Mouse (Mus musculus) erythroblast, embryonic 14.5 days (primary cell): ENCODE data around the gene Ankrd53. TPM values are rescaled to one million over a fixed set of nuclear protein-coding genes. Genes with fewer than 3 reads are reported as not detected.

Source experiments
- H3K27me3 ChIP-seq: 2 replicates; pipeline ENCODE4 v1.6.1; 2012; ENCODE audit warnings: inconsistent platforms; ENCODE audit not compliant: control insufficient read depth
- H3K36me3 ChIP-seq: 2 replicates; pipeline ENCODE4 v1.6.1; 2012; ENCODE audit warnings: mild to moderate bottlenecking, inconsistent platforms; ENCODE audit not compliant: control insufficient read depth
- H3K4me1 ChIP-seq: 2 replicates; pipeline ENCODE4 v1.6.1; 2012; ENCODE audit warnings: inconsistent platforms; ENCODE audit not compliant: control insufficient read depth
- H3K4me3 ChIP-seq: replicated peaks from 2 replicates; pipeline ENCODE3; 2012; ENCODE audit warnings: moderate library complexity, mild to moderate bottlenecking, inconsistent platforms
- H3K9me3 ChIP-seq: 2 replicates; pipeline ENCODE4 v1.6.1; 2012; ENCODE audit warnings: low read length, inconsistent platforms, mixed read lengths; ENCODE audit not compliant: control insufficient read depth
- GATA1 ChIP-seq: IDR thresholded peaks from 2 replicates; pipeline ENCODE4 v1.6.1; 2012; ENCODE audit warnings: low read length, inconsistent platforms, mixed read lengths
- TAL1 ChIP-seq: IDR thresholded peaks from 3 replicates; pipeline ENCODE4 v1.6.1; 2012; ENCODE audit warnings: low read length, inconsistent platforms, mixed read lengths
- polyA plus RNA-seq: library from polyadenylated mRNA; stranded (reverse); fragments of >175 nt; gene quantifications from 2 replicates; pipeline ENCODE4 v1.2.3, GENCODE M21; 2012

Gene Ankrd53
- polyA plus RNA-seq: not detected in 2 replicates

DNA sequence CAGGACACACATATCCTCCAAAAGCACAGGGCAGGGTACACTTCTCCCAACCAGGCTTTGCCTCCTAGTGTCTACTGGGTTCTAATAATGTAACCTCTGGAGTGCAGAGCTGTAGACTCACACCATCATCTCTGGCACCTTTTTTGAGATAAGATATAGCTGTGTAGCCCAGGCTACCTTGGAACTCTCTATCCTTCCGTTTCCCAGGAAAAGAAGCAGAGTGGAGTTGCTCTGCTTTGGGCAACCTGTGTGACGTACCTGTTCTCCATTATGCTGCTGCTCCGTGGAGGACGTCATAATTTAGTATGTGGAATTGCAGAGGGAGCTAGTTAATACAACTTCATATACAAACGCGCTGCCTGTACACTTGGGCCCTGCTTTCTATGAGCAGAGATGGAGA, at the start of gene Ankrd53:
Gene Ankrd53, plus strand, starts transcription at position 301 of the 400 bp plus-strand sequence.
- Histone ChIP-seq H3K4me3 (no peak within 1 kb of the TSS), H3K4me1 (peaks cover 3% of the 10 kb centered on the region), H3K9me3 (no peaks in the 10 kb centered on the region), H3K27me3 (peaks cover 64% of the 10 kb centered on the region), H3K36me3 (no peaks in the 10 kb centered on the region)
- TF ChIP-seq GATA1: no peak
- TF ChIP-seq TAL1: no peak

DNA sequence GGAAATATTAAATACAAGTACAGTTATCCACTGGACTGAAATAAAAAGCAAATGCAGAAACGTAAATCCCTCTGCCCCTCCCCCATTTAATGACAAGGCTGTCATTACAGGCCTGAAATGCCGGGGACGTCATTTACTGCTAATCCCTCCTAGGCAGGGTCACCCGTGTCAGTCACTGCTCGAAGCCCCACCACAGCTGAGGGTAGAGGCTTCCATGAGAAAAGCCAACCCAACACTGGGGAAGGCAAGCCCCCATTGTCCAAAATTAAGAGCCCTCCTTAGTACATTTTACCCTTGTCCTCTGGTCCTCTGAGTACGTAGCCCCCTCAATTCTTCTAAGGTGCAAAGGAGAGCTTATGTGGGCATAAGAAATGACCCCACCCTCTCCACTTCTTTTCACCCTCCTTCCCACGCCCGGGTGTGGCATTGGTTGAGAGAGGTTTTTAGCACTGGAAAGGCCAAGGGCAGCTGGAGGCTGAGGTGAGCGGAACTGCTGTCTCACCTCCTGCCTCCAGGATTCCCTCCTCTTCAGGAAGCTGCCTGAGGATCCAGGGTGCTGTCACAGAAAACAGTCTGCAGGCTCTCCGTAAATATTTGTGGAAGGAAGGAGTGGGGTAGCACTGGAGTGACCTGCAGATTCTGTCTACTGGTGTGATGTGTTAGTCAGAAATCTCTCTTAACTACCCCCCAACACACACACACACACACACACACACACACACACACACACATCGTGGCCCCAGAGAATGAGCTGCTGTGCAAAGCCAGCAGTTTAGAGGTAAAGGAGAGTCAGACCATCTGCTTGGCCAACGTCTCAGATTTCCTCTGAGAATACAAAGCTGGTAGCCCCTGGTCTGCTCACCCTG, 48.9 kb upstream of the Ankrd53 start:
- H3K9me3 ChIP-seq: peaks cover 7% of the 10 kb centered on the region; the same call in 1 of the 2 replicates
- H3K4me3 ChIP-seq: no peak overlapping the region
- H3K4me1 ChIP-seq: peaks cover 6% of the 10 kb centered on the region
- no peak for TF ChIP-seq GATA1
- no peak for TF ChIP-seq TAL1
- no peaks in the 10 kb centered on the region for H3K36me3 ChIP-seq
- H3K27me3 ChIP-seq: peaks cover 100% of the 10 kb centered on the region

DNA sequence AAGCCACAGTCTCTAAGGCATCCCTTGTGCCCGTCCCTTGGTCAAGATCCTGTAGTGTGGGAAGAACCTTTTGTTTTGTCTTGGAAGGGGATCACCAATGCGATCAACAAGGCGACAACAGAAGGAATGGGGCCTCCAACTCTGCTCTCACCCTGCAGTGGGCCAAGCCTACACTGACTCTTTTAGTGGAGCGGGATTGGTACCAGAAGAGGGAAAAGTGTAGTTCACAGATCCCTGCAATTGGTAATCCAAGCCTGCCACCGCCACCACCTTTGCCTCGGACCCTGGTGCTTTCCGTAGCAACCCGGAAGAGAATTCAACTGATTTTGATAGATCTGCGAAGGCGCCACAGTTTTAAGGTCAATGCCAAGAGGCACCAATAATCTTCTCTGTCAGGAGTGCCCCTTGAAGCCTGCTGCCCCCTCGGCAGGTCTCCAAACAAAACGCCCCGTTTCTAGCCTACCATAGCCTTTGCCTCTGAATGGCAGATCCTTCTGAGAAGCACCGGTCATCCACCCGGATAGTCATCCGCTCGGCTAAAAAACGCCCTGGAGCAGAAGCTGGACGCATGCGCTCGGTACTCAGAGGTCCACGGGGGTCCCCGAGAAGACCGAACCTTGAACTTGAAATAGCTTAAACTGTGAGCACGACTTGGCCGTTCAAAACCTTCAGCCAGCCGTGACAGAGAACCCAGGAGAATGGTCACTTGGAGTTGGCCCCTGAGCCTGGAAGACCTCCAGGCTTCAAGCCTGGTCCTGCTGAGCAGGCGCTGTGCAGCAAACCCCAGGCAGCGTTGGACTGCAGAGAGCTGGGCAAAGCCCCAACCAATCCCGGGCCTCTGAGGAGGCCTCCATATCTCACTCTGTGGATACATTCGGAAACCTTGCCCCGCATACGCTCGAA, 48.0 kb upstream of the Ankrd53 start:
- no peak overlapping the region for H3K4me3 ChIP-seq
- peaks cover 7% of the 10 kb centered on the region; the same call in 1 of the 2 replicates for H3K9me3 ChIP-seq
- TF ChIP-seq TAL1: no peak
- TF ChIP-seq GATA1: no peak
- peaks cover 99% of the 10 kb centered on the region for H3K27me3 ChIP-seq
- no peaks in the 10 kb centered on the region for H3K36me3 ChIP-seq
- peaks cover 6% of the 10 kb centered on the region for H3K4me1 ChIP-seq

- H3K36me3 ChIP-seq: no peaks in the 10 kb centered on the region
- H3K4me3 ChIP-seq: no peak overlapping the region
- TF ChIP-seq TAL1 (no peak), GATA1 (no peak)
- H3K27me3 ChIP-seq: peaks cover 96% of the 10 kb centered on the region
- H3K4me1 ChIP-seq: peaks cover 4% of the 10 kb centered on the region
- H3K9me3 ChIP-seq: peaks cover 7% of the 10 kb centered on the region; the same call in 1 of the 2 replicates
Observed at GRCm38 (mm10) chr6:83715461-83716196, 46.8 kb upstream of the Ankrd53 start.

DNA sequence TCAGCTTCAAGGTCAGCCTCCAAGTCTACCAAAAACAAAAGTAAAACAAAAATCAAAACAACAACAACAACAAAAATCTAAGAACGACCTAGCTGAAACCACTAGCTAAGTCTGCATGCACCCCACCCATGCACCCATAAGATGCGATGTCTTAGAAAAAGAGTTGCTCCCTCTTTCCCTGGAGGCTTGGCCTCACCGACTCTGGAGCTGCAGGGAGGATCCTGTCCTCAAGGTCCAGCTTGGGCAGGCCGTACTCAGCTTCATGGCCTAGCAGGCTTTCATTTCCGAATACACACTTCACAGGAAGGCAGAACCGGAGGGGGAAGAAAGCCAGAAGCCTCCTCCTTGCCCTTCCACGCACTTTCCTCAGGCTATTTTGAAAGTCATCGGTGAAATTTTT, 45.4 kb upstream of the Ankrd53 start:
- H3K4me1 ChIP-seq: no peaks in the 10 kb centered on the region
- peaks cover 96% of the 10 kb centered on the region for H3K27me3 ChIP-seq
- TF ChIP-seq GATA1 (no peak), TAL1 (no peak)
- H3K9me3 ChIP-seq: peaks cover 2% of the 10 kb centered on the region; the same call in 1 of the 2 replicates
- H3K4me3 ChIP-seq: no peak overlapping the region
- H3K36me3 ChIP-seq: no peaks in the 10 kb centered on the region

DNA sequence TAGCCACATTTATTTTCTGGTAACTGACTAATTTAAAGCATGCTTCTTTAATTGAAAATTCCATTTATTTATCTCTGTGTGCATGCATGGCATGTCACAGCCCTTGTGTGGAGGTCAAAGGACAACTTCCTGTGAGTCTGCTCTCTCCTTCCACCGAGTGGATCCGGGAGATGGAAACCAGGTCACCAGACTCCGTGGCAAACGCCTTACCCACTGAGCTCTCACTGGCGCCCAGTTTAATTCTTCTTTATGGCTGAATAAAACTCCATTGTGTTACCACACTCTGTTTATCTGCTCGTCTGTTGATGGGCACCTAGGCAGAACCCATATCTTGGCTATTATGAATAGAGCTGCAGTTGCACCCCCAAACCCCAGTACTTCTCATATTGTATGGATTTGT, 39.9 kb upstream of the Ankrd53 start:
- Histone ChIP-seq H3K4me3 (no peak overlapping the region), H3K36me3 (no peaks in the 10 kb centered on the region), H3K9me3 (no peaks in the 10 kb centered on the region; the same call in 1 of the 2 replicates), H3K27me3 (peaks cover 54% of the 10 kb centered on the region), H3K4me1 (no peaks in the 10 kb centered on the region)
- TF ChIP-seq GATA1 (no peak), TAL1 (no peak)

- no peak overlapping the region for H3K4me3 ChIP-seq
- H3K36me3 ChIP-seq: no peaks in the 10 kb centered on the region
- no peaks in the 10 kb centered on the region; the same call in 1 of the 2 replicates for H3K9me3 ChIP-seq
- H3K27me3 ChIP-seq: peaks cover 14% of the 10 kb centered on the region
- TF ChIP-seq GATA1 (no peak), TAL1 (no peak)
- H3K4me1 ChIP-seq: no peaks in the 10 kb centered on the region
Observed at GRCm38 (mm10) chr6:83727178-83727577, 35.3 kb upstream of the Ankrd53 start.

GRCm38 (mm10) chr6:83728488-83728887, 34.0 kb upstream of the Ankrd53 start:
- no peaks in the 10 kb centered on the region for H3K36me3 ChIP-seq
- no peak overlapping the region for H3K4me3 ChIP-seq
- peaks cover 7% of the 10 kb centered on the region for H3K27me3 ChIP-seq
- TF ChIP-seq GATA1: no peak
- no peak for TF ChIP-seq TAL1
- H3K4me1 ChIP-seq: no peaks in the 10 kb centered on the region
- no peaks in the 10 kb centered on the region; the same call in 1 of the 2 replicates for H3K9me3 ChIP-seq
